Mouse (Mus musculus) hindbrain, embryonic 11.5 days (tissue): ENCODE data around the gene Armc5. TPM values are rescaled to one million over a fixed set of nuclear protein-coding genes. Genes with fewer than 3 reads are reported as not detected.

Experiments used
- ATAC-seq: fragments of 200-750 bp; cut with Nextera tagmentation; 2 replicates; pipeline ENCODE4 v1.8.0; 2017; ENCODE audit warnings: mild to moderate bottlenecking, moderate TSS enrichment, moderate library complexity; ENCODE audit not compliant: low FRiP score
- DNase-seq: peaks from one replicate; pipeline ENCODE4 v3.0.0-alpha.2; 2015; ENCODE audit warnings: low spot score
- H3K27ac ChIP-seq: fragments of 300-500 bp; sonication (generic); 2 replicates; pipeline ENCODE4 v1.5.1; 2014; ENCODE audit warnings: mild to moderate bottlenecking, low read depth, low read length
- H3K27me3 ChIP-seq: fragments of 300-500 bp; sonication (generic); 2 replicates; pipeline ENCODE4 v1.6.1; 2014; ENCODE audit warnings: mild to moderate bottlenecking, low read length, moderate library complexity, mixed read lengths; ENCODE audit not compliant: control insufficient read depth, insufficient read depth
- H3K36me3 ChIP-seq: fragments of 300-500 bp; sonication (generic); 2 replicates; pipeline ENCODE4 v1.6.1; 2014; ENCODE audit warnings: mild to moderate bottlenecking, low read length, moderate library complexity, mixed read lengths; ENCODE audit not compliant: control insufficient read depth, insufficient read depth
- H3K4me1 ChIP-seq: fragments of 300-500 bp; sonication (generic); replicated peaks from 2 replicates; pipeline ENCODE4 v1.6.1; 2014; ENCODE audit warnings: low read length, mixed read lengths; ENCODE audit not compliant: control insufficient read depth, insufficient read depth
- H3K4me2 ChIP-seq: fragments of 300-500 bp; sonication (generic); replicated peaks from 2 replicates; pipeline ENCODE4 v1.6.1; 2014; ENCODE audit warnings: mild to moderate bottlenecking, low read depth, low read length
- H3K4me3 ChIP-seq: fragments of 300-500 bp; sonication (generic); 2 replicates; pipeline ENCODE4 v1.5.1; 2014; ENCODE audit warnings: low read depth, low read length
- H3K9ac ChIP-seq: fragments of 300-500 bp; sonication (generic); 2 replicates; pipeline ENCODE4 v1.6.1; 2014; ENCODE audit warnings: low read depth, low read length
- H3K9me3 ChIP-seq: fragments of 300-500 bp; sonication (generic); 2 replicates; pipeline ENCODE4 v1.6.1; 2016; ENCODE audit warnings: low read length; ENCODE audit not compliant: control insufficient read depth
- WGBS: fragments of 180-500 bp; shearing (Covaris S2); extraction: QIAGEN DNeasy Blood & Tissue Kit; methylation state at CpG from one replicate; pipeline ENCODE4 v1.1.7; 2014; 5-methylcytosine and 5-hydroxymethylcytosine counted together
- polyA plus RNA-seq: library from polyadenylated mRNA; unstranded; fragments of >200 nt; fragmentation: Nextera tagmentation; extraction: Ambion mirVana; gene quantifications from 2 replicates; pipeline ENCODE4 v1.2.1, GENCODE M21; 2014

Gene Armc5
- polyA plus RNA-seq, 1 experiment from 2014 or later, result 7.4 TPM

GRCm38 (mm10) chr7:128248081-128249042, 11.2 kb downstream of the Armc5 start:
- Histone ChIP-seq H3K27me3 (peaks cover 3% of the 10 kb centered on the region; the same call in 1 of the 2 replicates), H3K9me3 (no peaks in the 10 kb centered on the region), H3K9ac (no peak overlapping the region), H3K36me3 (no peaks in the 10 kb centered on the region), H3K27ac (no peak overlapping the region), H3K4me2 (0 out of 2 replicates have a peak overlapping the region, but pooled peaks have one; percentile 0), H3K4me1 (no peaks in the 10 kb centered on the region; the same call in 1 of the 2 replicates), H3K4me3 (no peak overlapping the region)
- DNase-seq (no peak), ATAC-seq (no peak)
- WGBS, result 80% methylated on average over 10 of the region's 10 CpGs

DNA sequence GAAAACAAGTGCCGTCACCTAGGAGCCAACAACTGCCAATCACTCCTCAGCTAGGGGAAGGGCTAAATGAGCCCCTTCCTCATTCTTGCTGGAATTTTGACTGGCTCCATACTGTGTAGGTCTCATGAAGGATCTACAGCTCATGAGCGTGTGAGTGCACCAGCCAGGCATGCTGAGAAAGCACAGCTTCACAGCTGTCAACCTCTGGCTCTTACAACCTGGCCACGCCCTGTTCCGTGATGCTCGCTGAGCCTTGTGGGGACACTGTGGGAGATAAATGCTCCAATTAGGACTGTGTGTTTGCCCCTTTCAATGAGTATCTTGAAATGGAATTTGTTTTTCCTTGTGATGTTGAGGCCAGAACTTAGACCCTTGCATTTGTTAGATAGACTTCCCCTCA, 12.9 kb downstream of the Armc5 start:
- Histone ChIP-seq H3K27me3 (peaks cover 3% of the 10 kb centered on the region; the same call in 1 of the 2 replicates), H3K27ac (no peak overlapping the region), H3K4me2 (no peak overlapping the region), H3K9me3 (no peaks in the 10 kb centered on the region), H3K36me3 (no peaks in the 10 kb centered on the region), H3K4me1 (no peaks in the 10 kb centered on the region; the same call in 1 of the 2 replicates), H3K4me3 (no peak overlapping the region), H3K9ac (no peak overlapping the region)
- ATAC-seq (no peak), DNase-seq (no peak)
- 88% methylated on average over 5 of the region's 5 CpGs for WGBS

GRCm38 (mm10) chr7:128251946-128252345, 14.8 kb downstream of the Armc5 start:
- Histone ChIP-seq H3K27ac (no peak overlapping the region), H3K36me3 (no peaks in the 10 kb centered on the region), H3K4me2 (no peak overlapping the region), H3K9ac (no peak overlapping the region; the same call in 1 of the 2 replicates), H3K9me3 (no peaks in the 10 kb centered on the region), H3K4me3 (no peak overlapping the region), H3K27me3 (peaks cover 3% of the 10 kb centered on the region; the same call in 1 of the 2 replicates), H3K4me1 (no peaks in the 10 kb centered on the region; the same call in 1 of the 2 replicates)
- ATAC-seq (no peak), DNase-seq (no peak)
- whole genome bisulfite sequencing, result 53% methylated on average over 12 of the region's 12 CpGs

- DNase-seq (peak; percentile 62), ATAC-seq (no peak)
These were observed 15.5 kb downstream of the Armc5 start for GRCm38 (mm10) chr7:128252609-128253008.

GRCm38 (mm10) chr7:128254978-128255377, 17.8 kb downstream of the Armc5 start:
- Histone ChIP-seq H3K27ac (no peak overlapping the region), H3K27me3 (peaks cover 3% of the 10 kb centered on the region; the same call in 1 of the 2 replicates), H3K4me3 (no peak overlapping the region), H3K9me3 (no peaks in the 10 kb centered on the region), H3K4me1 (no peaks in the 10 kb centered on the region; the same call in 1 of the 2 replicates), H3K9ac (no peak overlapping the region), H3K4me2 (no peak overlapping the region), H3K36me3 (no peaks in the 10 kb centered on the region)
- ATAC-seq (no peak), DNase-seq (no peak)
- WGBS, result 59% methylated on average over 2 of the region's 2 CpGs

More at GRCm38 (mm10) chr7:128252609-128253008, 15.5 kb downstream of the Armc5 start:
- H3K9me3 ChIP-seq, result no peaks in the 10 kb centered on the region
- H3K4me1 ChIP-seq, result no peaks in the 10 kb centered on the region; the same call in 1 of the 2 replicates
- peak overlapping the region; percentile 3; the same call in 1 of the 2 replicates for H3K9ac ChIP-seq
- H3K27me3 ChIP-seq, result peaks cover 3% of the 10 kb centered on the region; the same call in 1 of the 2 replicates
- H3K4me3 ChIP-seq, result peak overlapping the region; percentile 18; the same call in 1 of the 2 replicates
- no peak overlapping the region for H3K27ac ChIP-seq
- 12% methylated on average over 24 of the region's 24 CpGs for WGBS
- no peaks in the 10 kb centered on the region for H3K36me3 ChIP-seq
- H3K4me2 ChIP-seq, result peak overlapping the region; percentile 26

- Histone ChIP-seq H3K4me2 (no peak overlapping the region), H3K9me3 (no peaks in the 10 kb centered on the region), H3K4me1 (no peaks in the 10 kb centered on the region; the same call in 1 of the 2 replicates), H3K27me3 (peaks cover 3% of the 10 kb centered on the region; the same call in 1 of the 2 replicates), H3K9ac (no peak overlapping the region), H3K4me3 (no peak overlapping the region), H3K27ac (no peak overlapping the region), H3K36me3 (no peaks in the 10 kb centered on the region)
- 84% methylated on average over 5 of the region's 5 CpGs for WGBS
- ATAC-seq, result no peak
- DNase-seq, result no peak
These were observed 18.6 kb downstream of the Armc5 start for GRCm38 (mm10) chr7:128255757-128256156.

DNA sequence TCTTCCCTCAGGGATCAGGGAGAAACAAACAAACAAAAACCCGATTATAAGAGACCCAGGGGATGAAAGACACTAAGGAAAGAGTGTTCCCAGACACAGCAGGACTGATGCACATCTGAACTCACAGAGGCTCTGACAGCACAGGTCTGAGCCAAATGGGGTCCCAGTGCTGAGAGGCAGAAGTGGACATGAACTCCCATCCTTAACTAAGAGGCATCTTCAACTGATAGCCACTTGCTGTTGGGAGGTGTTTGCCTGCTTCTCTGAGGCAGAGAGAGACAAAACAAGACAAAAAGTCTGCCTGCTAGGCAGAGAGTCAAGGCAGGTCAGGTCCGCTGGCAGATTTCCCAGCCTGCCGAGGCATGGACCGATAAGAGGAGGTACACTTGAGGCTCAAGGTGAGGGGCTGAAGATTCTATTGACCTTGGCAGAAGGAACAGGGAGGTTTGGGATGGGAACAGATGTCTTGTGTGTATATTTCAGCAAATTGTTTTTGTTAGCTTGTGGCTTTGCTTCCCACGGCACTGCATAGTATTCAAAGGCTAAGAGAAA, 19.7 kb downstream of the Armc5 start:
- DNase-seq (no peak), ATAC-seq (no peak)
- Histone ChIP-seq H3K9me3 (no peaks in the 10 kb centered on the region), H3K4me1 (no peaks in the 10 kb centered on the region; the same call in 1 of the 2 replicates), H3K4me2 (no peak overlapping the region), H3K4me3 (no peak overlapping the region), H3K36me3 (no peaks in the 10 kb centered on the region), H3K9ac (no peak overlapping the region), H3K27ac (no peak overlapping the region), H3K27me3 (no peaks in the 10 kb centered on the region; the same call in 1 of the 2 replicates)
- WGBS, result 65% methylated on average over 5 of the region's 5 CpGs

GRCm38 (mm10) chr7:128265411-128265810, 28.3 kb downstream of the Armc5 start, which contains the start of gene Slc5a2:
Slc5a2 (plus strand) TSS chr7:128265657.
- Histone ChIP-seq H3K9ac (no peak within 1 kb of the TSS), H3K27ac (no peak within 1 kb of the TSS)

More at GRCm38 (mm10) chr7:128265411-128265810, 28.3 kb downstream of the Armc5 start, which contains the start of gene Slc5a2:
- DNase-seq (no peak), ATAC-seq (no peak)
- Histone ChIP-seq H3K4me1 (no peaks in the 10 kb centered on the region), H3K9me3 (no peaks in the 10 kb centered on the region), H3K4me3 (no peak within 1 kb of the TSS), H3K36me3 (no peaks in the 10 kb centered on the region), H3K27me3 (no peaks in the 10 kb centered on the region), H3K4me2 (no peak within 1 kb of the TSS)
- 85% methylated on average over 6 of the region's 6 CpGs for WGBS
